Mouse (Mus musculus): Measurements from ENCODE around the gene Plk2. TPM values are rescaled to one million over a fixed set of nuclear protein-coding genes. Genes with fewer than 3 reads are reported as not detected.
A peak's percentile ranks its signal among the peaks of the same experiment; 100 is the strongest.
"Not testable (repeated sequence)": the region's sequence is repeated elsewhere in the genome, so short reads cannot be mapped to it uniquely, and the experiment has no call there.

The Plk2 gene
- polyA plus RNA-seq, 1 experiment = 175 TPM

- Histone ChIP-seq H3K4me3 (ENCODE audit: insufficient read depth, low read length) (no peak overlapping the region), H3K4me1 (ENCODE audit: control insufficient read depth, insufficient read depth, low read length) (0 out of 2 replicates have a peak, but pooled peaks cover 3% of the 10 kb centered on the region), H3K27ac (ENCODE audit: insufficient read depth, low read length) (no peak overlapping the region)
- TF ChIP-seq CTCF (IDR thresholded peaks at IDR 0.05; ENCODE audit: borderline replicate concordance, insufficient read depth, low read length) = no peak
- no peak for TF ChIP-seq POLR2A (IDR thresholded peaks at IDR 0.05; ENCODE audit: low read depth, low read length)
Observed at GRCm38 (mm10) chr13:110404059-110404458, 9.2 kb downstream of the Plk2 start.

GRCm38 (mm10) chr13:110404686-110405085 is 9.8 kb downstream of the Plk2 start:
- not testable (repeated sequence) for H3K4me3 ChIP-seq (ENCODE audit: insufficient read depth, low read length); H3K4me1 ChIP-seq (ENCODE audit: control insufficient read depth, insufficient read depth, low read length); H3K27ac ChIP-seq (ENCODE audit: insufficient read depth, low read length)

- no peak for TF ChIP-seq CTCF (IDR thresholded peaks at IDR 0.05; ENCODE audit: borderline replicate concordance, insufficient read depth, low read length)
- no peak for TF ChIP-seq POLR2A (IDR thresholded peaks at IDR 0.05; ENCODE audit: low read depth, low read length)
- Histone ChIP-seq H3K4me1 (ENCODE audit: control insufficient read depth, insufficient read depth, low read length) (no peaks in the 10 kb centered on the region), H3K27ac (ENCODE audit: insufficient read depth, low read length) (no peak overlapping the region), H3K4me3 (ENCODE audit: insufficient read depth, low read length) (no peak overlapping the region)
Observed at GRCm38 (mm10) chr13:110406152-110406551, 11.3 kb downstream of the Plk2 start.

GRCm38 (mm10) chr13:110412572-110413209 is 17.8 kb downstream of the Plk2 start:
- Histone ChIP-seq H3K4me1 (ENCODE audit: control insufficient read depth, insufficient read depth, low read length) (no peaks in the 10 kb centered on the region), H3K4me3 (ENCODE audit: insufficient read depth, low read length) (no peak overlapping the region), H3K27ac (ENCODE audit: insufficient read depth, low read length) (no peak overlapping the region)
- TF ChIP-seq POLR2A (IDR thresholded peaks at IDR 0.05; ENCODE audit: low read depth, low read length) (no peak), CTCF (IDR thresholded peaks at IDR 0.05; ENCODE audit: borderline replicate concordance, insufficient read depth, low read length) (no peak)

GRCm38 (mm10) chr13:110418656-110419055 is 23.8 kb downstream of the Plk2 start:
- TF ChIP-seq CTCF (IDR thresholded peaks at IDR 0.05; ENCODE audit: borderline replicate concordance, insufficient read depth, low read length) (no peak), POLR2A (IDR thresholded peaks at IDR 0.05; ENCODE audit: low read depth, low read length) (no peak)
- Histone ChIP-seq H3K4me3 (ENCODE audit: insufficient read depth, low read length) (no peak overlapping the region), H3K4me1 (ENCODE audit: control insufficient read depth, insufficient read depth, low read length) (peaks cover 5% of the 10 kb centered on the region), H3K27ac (ENCODE audit: insufficient read depth, low read length) (no peak overlapping the region)

- TF ChIP-seq POLR2A (IDR thresholded peaks at IDR 0.05; ENCODE audit: low read depth, low read length) (no peak), CTCF (IDR thresholded peaks at IDR 0.05; ENCODE audit: borderline replicate concordance, insufficient read depth, low read length) (no peak)
- Histone ChIP-seq H3K27ac (ENCODE audit: insufficient read depth, low read length) (peak overlapping the region; percentile 57), H3K4me3 (ENCODE audit: insufficient read depth, low read length) (no peak overlapping the region)
Observed at GRCm38 (mm10) chr13:110419640-110420039, 24.8 kb downstream of the Plk2 start.

GRCm38 (mm10) chr13:110422434-110422833 is 27.6 kb downstream of the Plk2 start:
- Histone ChIP-seq H3K4me1 (ENCODE audit: control insufficient read depth, insufficient read depth, low read length) (peaks cover 5% of the 10 kb centered on the region), H3K4me3 (ENCODE audit: insufficient read depth, low read length) (no peak overlapping the region), H3K27ac (ENCODE audit: insufficient read depth, low read length) (no peak overlapping the region)
- no peak for TF ChIP-seq CTCF (IDR thresholded peaks at IDR 0.05; ENCODE audit: borderline replicate concordance, insufficient read depth, low read length)
- TF ChIP-seq POLR2A (IDR thresholded peaks at IDR 0.05; ENCODE audit: low read depth, low read length) = no peak

More at GRCm38 (mm10) chr13:110419640-110420039, 24.8 kb downstream of the Plk2 start:
- H3K4me1 ChIP-seq (ENCODE audit: control insufficient read depth, insufficient read depth, low read length) = peaks cover 5% of the 10 kb centered on the region

DNA sequence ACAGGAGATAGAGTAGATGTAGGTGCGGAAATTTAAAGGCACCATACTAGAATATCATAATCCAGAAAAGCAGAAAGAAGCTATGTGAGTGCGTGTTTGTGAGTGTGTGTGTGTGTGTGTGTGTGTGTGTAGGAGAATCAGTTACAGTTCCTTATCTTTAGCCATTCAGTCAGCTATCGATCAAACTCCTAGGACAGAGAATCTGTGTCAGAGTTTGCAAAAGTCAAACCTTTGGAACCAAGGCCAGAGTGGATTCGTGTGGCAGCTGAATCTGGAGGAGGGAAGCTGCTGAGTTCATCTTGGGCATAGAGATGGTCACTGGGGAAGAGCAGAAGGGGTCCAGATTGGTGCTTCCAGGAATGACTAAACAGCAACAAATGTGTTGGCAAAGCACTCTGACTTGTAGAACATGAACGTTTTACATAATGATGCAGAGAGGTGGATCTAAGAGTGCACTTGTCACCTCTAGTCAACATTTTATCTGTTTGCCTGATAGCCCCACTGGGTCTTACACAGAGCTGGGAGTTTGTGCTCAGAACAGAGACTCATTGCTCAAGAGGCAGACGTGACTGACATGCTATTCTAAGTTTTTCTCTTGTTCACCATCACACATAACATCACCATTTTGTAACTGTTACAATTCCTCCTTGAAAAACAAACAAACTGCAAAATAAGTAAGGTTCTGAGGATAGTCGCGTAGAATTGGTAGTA is 30.8 kb downstream of the Plk2 start:
- TF ChIP-seq CTCF (IDR thresholded peaks at IDR 0.05; ENCODE audit: borderline replicate concordance, insufficient read depth, low read length) (no peak), POLR2A (IDR thresholded peaks at IDR 0.05; ENCODE audit: low read depth, low read length) (no peak)
- no peak overlapping the region for H3K27ac ChIP-seq (ENCODE audit: insufficient read depth, low read length)
- no peak overlapping the region for H3K4me3 ChIP-seq (ENCODE audit: insufficient read depth, low read length)
- no peaks in the 10 kb centered on the region for H3K4me1 ChIP-seq (ENCODE audit: control insufficient read depth, insufficient read depth, low read length)

DNA sequence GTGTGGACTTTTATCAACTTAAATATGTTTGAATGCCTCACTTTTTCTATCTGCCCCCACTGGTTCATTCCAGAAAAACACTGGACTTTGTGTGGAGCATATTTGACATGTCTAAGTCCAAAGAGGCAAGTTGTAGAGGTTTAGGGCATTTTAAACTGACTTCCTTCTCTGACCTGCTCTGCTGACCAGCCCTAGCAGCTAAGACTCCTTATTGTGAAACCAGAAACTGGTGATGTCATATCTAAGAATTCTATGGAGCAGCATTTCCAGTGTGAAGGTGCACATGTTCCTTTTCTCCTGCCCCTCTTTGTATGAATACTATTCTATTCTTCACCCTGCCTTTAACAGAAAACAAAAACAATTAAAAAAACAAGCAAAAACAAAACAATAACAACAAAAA is 36.5 kb downstream of the Plk2 start:
- TF ChIP-seq POLR2A (IDR thresholded peaks at IDR 0.05; ENCODE audit: low read depth, low read length) = no peak
- TF ChIP-seq CTCF (IDR thresholded peaks at IDR 0.05; ENCODE audit: borderline replicate concordance, insufficient read depth, low read length) = no peak
- H3K27ac ChIP-seq (ENCODE audit: insufficient read depth, low read length) = no peak overlapping the region
- H3K4me1 ChIP-seq (ENCODE audit: control insufficient read depth, insufficient read depth, low read length) = peaks cover 6% of the 10 kb centered on the region; the same call in 1 of the 2 replicates
- H3K4me3 ChIP-seq (ENCODE audit: insufficient read depth, low read length) = no peak overlapping the region

GRCm38 (mm10) chr13:110432062-110432566 is 37.3 kb downstream of the Plk2 start:
- Histone ChIP-seq H3K4me1 (ENCODE audit: control insufficient read depth, insufficient read depth, low read length) (peaks cover 10% of the 10 kb centered on the region), H3K27ac (ENCODE audit: insufficient read depth, low read length) (no peak overlapping the region), H3K4me3 (ENCODE audit: insufficient read depth, low read length) (no peak overlapping the region)
- TF ChIP-seq POLR2A (IDR thresholded peaks at IDR 0.05; ENCODE audit: low read depth, low read length) = no peak
- no peak for TF ChIP-seq CTCF (IDR thresholded peaks at IDR 0.05; ENCODE audit: borderline replicate concordance, insufficient read depth, low read length)

All from embryonic fibroblast, embryonic 13.5 days (primary cell).